Mouse (Mus musculus): ENCODE results near the gene Mpnd. TPM values are rescaled to one million over a fixed set of nuclear protein-coding genes. Genes with fewer than 3 reads are reported as not detected.
"Not testable (repeated sequence)": the region's sequence is repeated elsewhere in the genome, so short reads cannot be mapped to it uniquely, and the experiment has no call there.

Gene Mpnd
- polyA plus RNA-seq, 1 experiment from 2014 or later, result 77.5 TPM

DNA sequence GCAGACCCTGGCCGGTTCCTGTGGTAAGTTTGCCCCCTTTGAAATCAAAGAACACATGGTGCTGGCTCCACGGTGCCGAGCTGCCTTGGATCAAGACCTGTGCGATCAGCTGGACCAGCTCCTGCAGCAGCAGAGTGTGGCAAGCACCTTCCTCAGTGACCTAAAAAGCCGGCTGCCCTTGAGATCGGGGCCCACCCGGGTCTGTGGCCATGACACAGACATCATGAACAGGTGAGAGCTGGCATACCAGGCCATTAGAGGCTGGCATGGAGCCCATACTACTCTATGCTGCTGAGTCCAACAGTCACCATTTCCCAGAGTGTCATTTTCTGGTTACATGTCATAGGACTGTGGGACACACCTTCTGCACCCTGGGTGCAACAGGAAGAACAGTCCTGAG is 56.6 kb downstream of the Mpnd start:
- Histone ChIP-seq H3K4me1 (ENCODE audit: control insufficient read depth, insufficient read depth, low read length) (no peaks in the 10 kb centered on the region), H3K27me3 (replicated peaks; ENCODE audit: control insufficient read depth, insufficient read depth, low read length) (no peaks in the 10 kb centered on the region), H3K27ac (ENCODE audit: low read length) (no peak overlapping the region), H3K36me3 (ENCODE audit: control insufficient read depth, insufficient read depth, low read length) (peaks cover 52% of the 10 kb centered on the region), H3K9me3 (ENCODE audit: control insufficient read depth, low read length) (no peaks in the 10 kb centered on the region), H3K4me3 (ENCODE audit: low read length) (no peak overlapping the region), H3K4me2 (ENCODE audit: low read depth, low read length) (no peak overlapping the region), H3K9ac (ENCODE audit: low read depth, low read length) (no peak overlapping the region)
- 92% methylated on average over 7 of the region's 7 CpGs for WGBS
- no peak for ATAC-seq

DNA sequence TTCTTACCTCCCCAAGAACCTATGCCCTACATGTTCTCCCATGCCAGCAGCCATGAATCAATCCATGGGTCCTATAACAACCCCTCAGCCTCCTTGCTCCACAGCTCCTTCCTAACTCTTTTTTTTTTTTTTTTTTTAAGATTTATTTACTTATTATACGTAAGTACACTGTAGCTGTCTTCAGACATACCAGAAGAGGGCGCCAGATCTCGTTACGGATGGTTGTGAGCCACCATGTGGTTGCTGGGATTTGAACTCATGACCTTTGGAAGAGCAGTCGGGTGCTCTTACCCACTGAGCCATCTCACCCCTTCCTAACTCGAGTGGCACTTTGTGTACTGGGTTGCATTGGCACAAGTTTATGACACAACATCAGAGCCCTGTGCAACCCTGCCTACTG is 60.2 kb downstream of the Mpnd start:
- WGBS, result 78% methylated on average over 6 of the region's 6 CpGs
- H3K4me3 ChIP-seq (ENCODE audit: low read length); H3K9me3 ChIP-seq (ENCODE audit: control insufficient read depth, low read length); H3K4me2 ChIP-seq (ENCODE audit: low read depth, low read length); ATAC-seq; H3K9ac ChIP-seq (ENCODE audit: low read depth, low read length); H3K4me1 ChIP-seq (ENCODE audit: control insufficient read depth, insufficient read depth, low read length); H3K27me3 ChIP-seq (replicated peaks; ENCODE audit: control insufficient read depth, insufficient read depth, low read length); H3K27ac ChIP-seq (ENCODE audit: low read length): not testable (repeated sequence)
- H3K36me3 ChIP-seq (ENCODE audit: control insufficient read depth, insufficient read depth, low read length), result peaks cover 64% of the 10 kb centered on the region

Other genes starting within 250 kb of the Mpnd start
- gene Zfp119a, start 126.8 kb upstream of the Mpnd start, polyA plus RNA-seq (2015; fragmentation: Nextera tagmentation; extraction: Ambion mirVana), result 5.1 and 5.7 TPM in 2 replicates
- 7.9 and 10.8 TPM in 2 replicates for gene Zfp959, start 113.6 kb upstream of the Mpnd start, polyA plus RNA-seq (2015; fragmentation: Nextera tagmentation; extraction: Ambion mirVana)
- 4.1 and 4.4 TPM in 2 replicates for gene Zfp119b, start 56.2 kb upstream of the Mpnd start, polyA plus RNA-seq (2015; fragmentation: Nextera tagmentation; extraction: Ambion mirVana)
- 2.6 and 2.9 TPM in 2 replicates for gene Ebi3, start 53.1 kb upstream of the Mpnd start, polyA plus RNA-seq (2015; fragmentation: Nextera tagmentation; extraction: Ambion mirVana)
- 19.7 and 21.5 TPM in 2 replicates for gene Yju2, start 46.6 kb upstream of the Mpnd start, polyA plus RNA-seq (2015; fragmentation: Nextera tagmentation; extraction: Ambion mirVana)
- 8.6 and 9.0 TPM in 2 replicates for gene Shd, start 35.2 kb upstream of the Mpnd start, polyA plus RNA-seq (2015; fragmentation: Nextera tagmentation; extraction: Ambion mirVana)
- gene Fsd1, start 19.2 kb upstream of the Mpnd start, polyA plus RNA-seq (2015; fragmentation: Nextera tagmentation; extraction: Ambion mirVana), result 8.4 and 9.7 TPM in 2 replicates
- gene Stap2, start 127 bp upstream of the Mpnd start, polyA plus RNA-seq (2015; fragmentation: Nextera tagmentation; extraction: Ambion mirVana), result 65.6 and 79.6 TPM in 2 replicates
- gene Sh3gl1, start 30.9 kb downstream of the Mpnd start, polyA plus RNA-seq (2015; fragmentation: Nextera tagmentation; extraction: Ambion mirVana), result 120 and 131 TPM in 2 replicates
- 15.6 and 16.7 TPM in 2 replicates for gene Chaf1a, start 34.7 kb downstream of the Mpnd start, polyA plus RNA-seq (2015; fragmentation: Nextera tagmentation; extraction: Ambion mirVana)
- gene Ubxn6, start 69.3 kb downstream of the Mpnd start, polyA plus RNA-seq (2015; fragmentation: Nextera tagmentation; extraction: Ambion mirVana), result 31.6 and 34.3 TPM in 2 replicates
- 69.3 and 75.0 TPM in 2 replicates for gene Hdgfl2, start 73.9 kb downstream of the Mpnd start, polyA plus RNA-seq (2015; fragmentation: Nextera tagmentation; extraction: Ambion mirVana)
- gene Plin4, start 104.1 kb downstream of the Mpnd start, polyA plus RNA-seq (2015; fragmentation: Nextera tagmentation; extraction: Ambion mirVana), result 0.11 and 0.23 TPM in 2 replicates
- 0.48 and 0.57 TPM in 2 replicates for gene Plin5, start 111.9 kb downstream of the Mpnd start, polyA plus RNA-seq (2015; fragmentation: Nextera tagmentation; extraction: Ambion mirVana)
- gene Lrg1, start 116.3 kb downstream of the Mpnd start, polyA plus RNA-seq (2015; fragmentation: Nextera tagmentation; extraction: Ambion mirVana), result 0.47 and 0.57 TPM in 2 replicates
- 0.81 and 0.99 TPM in 2 replicates for gene Sema6b, start 134.6 kb downstream of the Mpnd start, polyA plus RNA-seq (2015; fragmentation: Nextera tagmentation; extraction: Ambion mirVana)
- gene Tnfaip8l1, start 156.8 kb downstream of the Mpnd start, polyA plus RNA-seq (2015; fragmentation: Nextera tagmentation; extraction: Ambion mirVana), result 10.6 and 12.7 TPM in 2 replicates
- 119 and 121 TPM in 2 replicates for gene Mydgf, start 178.2 kb downstream of the Mpnd start, polyA plus RNA-seq (2015; fragmentation: Nextera tagmentation; extraction: Ambion mirVana)
- gene Dpp9, start 213.2 kb downstream of the Mpnd start, polyA plus RNA-seq (2015; fragmentation: Nextera tagmentation; extraction: Ambion mirVana), result 33.5 and 35.1 TPM in 2 replicates